Mouse (Mus musculus): ENCODE measurements around the gene D1Ertd622e.

The D1Ertd622e gene

DNA sequence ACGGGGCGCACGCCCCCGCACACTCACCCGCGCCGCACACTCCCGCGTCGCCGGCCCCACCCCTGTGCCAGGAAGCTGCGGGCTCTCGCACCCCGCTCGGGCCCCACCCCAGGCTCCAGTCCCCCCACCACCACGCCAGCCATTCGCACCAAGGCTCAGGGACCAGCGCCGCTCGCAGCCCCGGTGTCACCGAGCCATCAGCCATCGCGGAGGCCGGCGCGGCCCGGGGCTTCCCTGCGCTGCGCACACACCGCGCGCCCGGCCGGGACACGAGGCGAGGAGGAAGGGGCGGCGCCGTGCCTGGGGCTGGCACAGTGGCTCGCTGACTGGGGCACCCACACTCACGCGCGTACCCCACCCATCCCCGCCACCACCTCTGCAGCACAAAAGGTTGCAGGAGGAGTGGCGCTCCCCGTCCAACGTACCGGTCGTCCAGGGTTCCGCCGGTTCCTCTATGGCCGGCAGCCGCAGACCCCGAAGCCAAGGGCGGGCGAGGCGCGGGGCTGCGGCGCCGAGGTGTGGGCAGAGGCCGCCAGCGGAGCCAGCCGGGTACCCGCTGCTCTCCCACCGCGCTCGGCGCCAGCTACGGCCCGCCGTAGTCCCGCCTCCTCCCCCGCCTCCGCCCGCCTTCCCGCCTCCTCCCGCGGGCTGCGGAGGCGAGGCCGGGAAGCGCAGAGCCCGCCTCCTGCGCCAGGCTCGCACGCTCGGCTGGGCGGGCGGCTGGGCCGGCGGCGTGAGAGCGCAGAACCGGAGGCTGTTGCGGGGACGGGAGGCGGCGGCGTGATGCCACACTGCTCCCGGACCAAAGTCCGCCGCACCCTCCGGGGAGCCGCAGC lies at the start of gene D1Ertd622e:
TSS of gene D1Ertd622e (minus strand) at position 669 of the 836 bp plus-strand sequence.
- peak; percentile 80 for DNase-seq

DNA sequence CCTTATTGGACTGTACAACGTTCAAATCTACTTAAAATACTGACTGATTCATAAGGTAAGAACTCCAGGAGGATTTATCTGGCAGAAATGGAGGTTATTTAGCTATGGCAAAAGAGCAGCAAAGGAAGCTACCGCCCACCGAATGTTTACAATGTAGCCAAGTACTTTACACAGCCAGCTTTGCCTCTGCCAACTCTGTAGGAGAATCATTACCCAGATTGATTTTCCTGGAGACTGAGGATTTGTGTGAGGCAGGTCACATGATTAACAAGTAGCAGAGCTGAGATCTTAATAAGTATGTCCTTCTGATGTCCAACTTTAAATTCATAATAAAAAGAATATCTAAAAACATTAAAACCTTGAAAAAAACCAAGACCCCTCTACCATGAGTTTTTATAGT lies 48.6 kb upstream of the D1Ertd622e start:
- DNase-seq: no peak

DNA sequence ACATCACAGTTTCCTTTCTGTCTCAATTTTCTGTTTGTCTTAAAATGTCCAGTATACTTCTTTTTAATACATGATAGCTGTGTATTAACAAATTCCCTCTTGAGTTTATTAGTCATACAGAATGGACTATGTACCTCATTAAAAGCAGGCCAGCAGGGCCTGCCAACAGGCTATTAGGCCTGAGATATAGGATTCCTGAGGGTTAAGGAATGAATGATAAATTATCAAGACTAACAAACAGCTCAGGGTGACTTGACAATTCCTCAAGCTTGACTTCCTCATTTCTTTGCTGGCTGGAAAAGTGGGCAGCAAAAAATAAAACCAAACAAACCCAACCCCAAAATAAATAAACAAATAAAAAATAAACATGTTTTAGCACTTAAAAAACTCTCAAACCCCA lies 43.5 kb upstream of the D1Ertd622e start:
- no peak for DNase-seq

DNA sequence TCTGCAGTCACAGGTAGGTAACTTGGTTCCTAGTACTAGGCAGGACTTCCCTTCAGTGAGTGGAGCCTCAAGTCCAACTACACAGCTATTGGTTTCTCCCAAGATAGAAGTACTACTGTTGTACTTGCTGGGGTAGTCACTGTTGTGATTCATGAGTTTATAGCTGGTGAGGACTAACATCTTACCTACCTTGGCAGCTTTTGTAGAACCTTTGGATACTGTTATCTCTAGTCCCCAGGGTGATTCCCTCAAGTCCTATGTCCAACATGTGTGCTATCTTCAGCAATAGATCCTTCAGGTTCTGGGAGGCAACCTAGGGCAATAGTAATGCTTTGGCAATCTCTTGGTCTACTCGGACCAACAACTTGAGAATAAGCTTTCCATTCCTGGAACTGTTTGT lies 42.8 kb upstream of the D1Ertd622e start:
- no peak for DNase-seq

DNA sequence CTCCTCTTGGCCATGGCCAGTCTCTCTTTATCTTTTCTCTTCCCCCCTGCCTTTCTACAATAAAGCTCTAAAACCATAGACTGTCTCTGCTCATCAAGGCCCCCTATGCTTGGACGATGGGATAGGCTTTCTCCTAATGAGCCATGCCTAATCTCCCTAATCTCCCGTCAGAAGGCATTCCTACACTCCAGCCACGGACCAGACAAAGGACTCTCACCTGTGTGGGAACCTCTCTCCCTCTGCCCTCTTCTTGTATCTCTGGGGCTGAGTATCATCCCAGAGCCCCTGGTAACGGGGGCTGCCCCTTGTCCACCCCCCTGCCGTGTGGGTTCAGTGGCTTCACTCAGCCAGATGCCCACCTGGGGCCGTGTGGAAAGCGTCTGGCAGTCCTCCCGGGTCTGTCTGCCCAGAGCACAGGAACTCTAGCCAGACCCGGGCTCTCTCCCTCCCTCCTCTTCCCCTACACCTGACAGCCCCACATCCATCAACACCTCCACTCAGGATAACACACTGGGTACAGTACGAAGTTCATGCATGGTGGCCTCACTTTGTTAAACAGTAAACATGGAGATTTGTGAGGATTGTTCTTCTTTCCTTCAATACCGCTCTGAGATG lies 37.2 kb upstream of the D1Ertd622e start:
- no peak for DNase-seq

DNA sequence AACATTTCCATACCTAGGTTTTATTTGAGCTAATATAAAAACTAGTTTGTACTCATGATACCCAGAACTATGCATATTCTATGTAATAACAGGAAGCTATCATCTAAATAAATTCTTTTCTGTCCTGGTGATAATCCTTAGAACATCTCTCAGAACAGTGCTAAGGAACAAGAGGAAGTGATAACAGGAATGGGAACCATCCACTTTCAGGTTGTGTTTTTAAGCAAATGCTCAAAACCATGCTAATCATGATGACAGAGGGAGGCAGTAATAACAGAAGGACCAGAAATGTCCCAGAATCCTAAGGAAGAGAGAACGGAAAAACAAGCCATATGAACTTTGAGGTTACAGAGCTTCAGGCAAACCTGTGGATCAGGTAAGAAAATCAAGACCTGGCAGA lies 35.4 kb upstream of the D1Ertd622e start:
- DNase-seq: no peak

DNA sequence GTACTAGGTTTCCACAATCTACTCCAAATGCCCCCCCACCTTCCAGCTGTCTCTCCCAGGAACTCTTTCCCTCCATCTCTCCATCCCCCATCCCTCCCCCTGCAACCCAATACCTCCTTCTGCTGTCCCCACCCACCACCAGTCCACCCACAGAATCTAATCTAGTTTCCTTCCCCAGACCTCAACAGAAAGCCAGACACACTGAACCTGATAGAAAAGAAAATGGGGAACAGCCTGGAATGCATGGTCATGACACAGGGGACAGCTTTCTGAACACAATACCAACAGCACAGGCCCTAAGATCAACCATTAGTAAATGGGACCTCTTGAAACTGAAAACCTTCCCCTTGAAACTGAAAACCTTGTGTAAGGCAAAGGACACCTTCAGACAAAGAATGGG lies 32.0 kb upstream of the D1Ertd622e start:
- DNase-seq: no peak

DNA sequence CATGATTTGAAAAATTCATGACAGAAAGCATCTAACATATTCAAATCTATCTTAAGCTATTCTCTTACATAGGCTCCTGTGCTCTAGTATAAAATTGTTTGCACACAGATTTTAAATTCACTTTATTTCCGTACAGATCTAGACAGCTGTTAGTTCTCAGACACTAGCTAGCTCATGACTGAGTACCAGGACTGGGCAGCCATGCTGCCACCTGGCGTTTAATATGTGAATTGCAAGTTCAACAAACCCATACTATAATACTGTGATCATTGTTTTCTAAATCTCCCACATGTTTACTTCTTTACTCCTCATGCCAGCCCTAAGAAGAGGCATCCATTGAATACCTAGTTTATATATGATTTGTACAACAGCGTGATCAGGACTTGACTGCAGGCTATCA lies 26.9 kb upstream of the D1Ertd622e start:
- DNase-seq: peak; percentile 14

DNA sequence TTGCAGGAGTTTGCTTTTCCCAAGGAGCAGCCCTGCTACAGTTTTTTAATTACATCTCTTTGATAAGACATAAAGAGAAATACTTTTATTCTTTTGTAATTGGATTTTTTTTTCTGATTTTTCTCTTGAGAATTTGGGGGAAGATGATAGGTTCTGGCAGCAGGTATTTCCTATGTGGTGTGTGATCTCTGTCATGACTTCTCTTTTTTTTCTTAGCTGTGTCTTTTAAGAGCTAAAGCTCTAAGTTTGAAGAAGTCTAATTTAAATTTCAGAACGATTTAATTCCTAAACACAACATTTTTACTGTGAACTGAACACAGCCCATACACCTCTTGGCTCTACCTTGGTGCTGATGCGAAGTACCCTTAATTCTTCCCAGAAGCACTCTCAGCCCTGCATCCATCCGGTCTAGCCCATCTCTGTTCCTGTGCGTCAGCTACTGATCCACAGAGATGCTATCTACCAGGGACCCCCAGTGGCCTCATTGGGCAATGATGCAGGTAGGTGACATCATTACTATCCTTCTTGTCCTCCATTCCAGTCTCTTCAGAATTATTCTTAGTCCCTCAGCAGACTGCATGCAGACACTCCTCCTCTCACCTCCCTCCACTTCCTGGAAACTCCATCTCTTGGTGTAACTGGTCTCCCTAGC lies 14.8 kb upstream of the D1Ertd622e start:
- no peak for DNase-seq

DNA sequence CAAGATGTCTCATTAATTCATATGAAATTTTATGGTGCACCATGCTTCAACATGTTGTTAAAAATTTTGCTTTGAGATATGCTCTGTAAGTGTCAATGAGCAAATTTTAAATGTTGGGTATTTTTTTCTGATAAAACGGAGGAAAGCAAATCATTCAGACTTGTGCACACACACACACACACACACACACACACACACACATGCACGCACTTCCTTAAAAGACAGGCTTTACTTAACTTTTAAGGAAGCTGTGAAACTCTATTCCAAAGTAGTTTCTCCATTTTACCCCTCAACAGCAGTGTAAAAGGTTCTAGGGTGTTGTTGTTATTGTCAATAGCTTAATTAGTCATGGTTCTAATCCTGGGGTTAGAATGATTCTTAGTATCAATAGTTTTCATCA lies 14.2 kb upstream of the D1Ertd622e start:
- DNase-seq: no peak

DNA sequence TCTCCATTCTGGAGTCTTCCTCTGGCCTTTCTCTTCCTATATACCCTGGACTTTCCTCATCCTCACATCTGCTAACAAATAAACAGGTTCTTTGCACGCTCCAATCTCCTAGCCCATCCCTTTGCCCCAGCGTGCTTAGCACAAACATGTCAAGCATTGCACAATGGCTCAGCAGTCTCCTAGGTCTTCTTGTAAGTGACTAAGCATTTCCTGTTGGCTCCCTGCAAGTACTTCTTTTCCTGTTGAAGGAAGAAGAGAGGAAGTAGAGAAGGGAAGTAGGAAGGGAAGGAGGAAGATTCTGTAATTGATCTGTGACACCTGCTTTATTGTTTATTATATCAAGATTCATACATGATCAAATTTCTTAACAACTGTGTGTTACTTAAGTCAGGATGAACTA lies 11.0 kb upstream of the D1Ertd622e start:
- no peak for DNase-seq

DNA sequence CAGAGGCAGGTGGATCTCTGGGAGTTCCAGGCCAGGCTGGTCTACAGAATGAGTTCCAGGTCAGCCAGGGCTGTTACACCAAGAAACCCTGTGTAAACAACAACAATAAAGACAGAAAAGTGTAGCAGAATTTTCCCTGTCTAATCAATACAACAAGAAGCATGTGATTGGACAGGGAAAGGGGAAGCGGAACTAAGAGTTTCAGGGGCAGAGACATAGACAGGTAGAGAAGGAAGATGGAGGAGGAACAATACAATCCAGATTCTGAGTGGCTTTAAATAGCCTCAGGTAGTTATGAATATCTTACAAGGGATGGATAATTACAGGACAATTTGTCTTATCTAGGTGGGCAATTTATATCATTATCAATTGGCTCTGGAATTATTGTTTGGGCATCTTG lies 5.4 kb upstream of the D1Ertd622e start:
- DNase-seq: no peak

DNA sequence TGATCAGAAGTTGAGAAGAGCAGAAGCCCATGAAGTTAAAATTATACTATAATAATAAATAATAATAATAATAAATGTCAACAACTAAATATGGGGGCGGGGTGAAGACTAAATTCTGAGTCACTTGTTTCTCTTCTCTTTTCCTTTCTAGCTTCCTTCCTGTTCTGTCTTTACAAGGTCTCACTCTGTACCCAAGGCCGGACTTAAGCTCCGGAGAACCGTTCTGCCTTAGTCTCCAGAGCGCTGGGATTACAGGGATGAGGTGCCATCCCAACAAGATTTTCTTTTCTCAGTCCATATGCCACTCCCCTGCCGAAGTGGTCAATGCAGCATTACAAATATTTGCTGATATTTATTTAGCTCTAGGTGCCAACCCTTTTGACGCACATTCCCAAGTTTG lies 450 bp upstream of the D1Ertd622e start:
- no peak for DNase-seq

DNA sequence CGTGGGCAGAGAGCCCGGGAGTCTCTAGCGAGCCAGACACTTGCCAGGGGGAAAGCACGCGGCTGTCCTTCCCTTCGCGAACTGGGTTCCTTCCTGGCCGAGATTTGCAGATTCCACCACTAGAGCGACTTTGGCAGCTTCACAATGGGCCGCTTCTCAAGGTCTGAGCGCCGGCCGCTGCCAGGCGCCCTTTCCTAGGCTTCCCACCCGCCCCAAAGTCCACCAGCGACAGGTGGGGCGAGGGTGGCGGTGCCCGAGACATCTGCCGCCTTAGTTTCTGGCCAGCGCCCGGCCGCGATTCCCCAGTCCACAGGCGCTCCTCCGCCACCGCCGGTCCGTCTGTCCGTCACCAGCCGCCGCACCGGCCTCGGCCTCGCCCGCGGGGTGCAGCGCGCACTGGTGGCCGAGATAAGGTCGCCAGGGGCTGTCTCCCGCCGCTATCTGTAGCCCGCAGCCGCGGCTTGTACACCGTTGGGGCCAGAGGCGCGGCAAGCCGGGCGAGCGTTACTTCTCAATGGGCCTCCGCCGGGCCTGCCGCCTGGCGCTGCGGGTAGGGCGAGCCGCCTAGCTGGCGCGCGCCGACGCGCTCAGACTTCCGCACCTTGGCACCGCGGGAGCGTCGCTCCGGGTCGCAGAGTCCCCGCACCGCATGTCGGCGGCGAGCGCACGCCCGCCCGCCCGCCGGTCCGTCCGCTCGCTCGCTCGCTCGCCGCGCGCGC lies 1.0 kb downstream of the D1Ertd622e start:
- DNase-seq: peak; percentile 73

DNA sequence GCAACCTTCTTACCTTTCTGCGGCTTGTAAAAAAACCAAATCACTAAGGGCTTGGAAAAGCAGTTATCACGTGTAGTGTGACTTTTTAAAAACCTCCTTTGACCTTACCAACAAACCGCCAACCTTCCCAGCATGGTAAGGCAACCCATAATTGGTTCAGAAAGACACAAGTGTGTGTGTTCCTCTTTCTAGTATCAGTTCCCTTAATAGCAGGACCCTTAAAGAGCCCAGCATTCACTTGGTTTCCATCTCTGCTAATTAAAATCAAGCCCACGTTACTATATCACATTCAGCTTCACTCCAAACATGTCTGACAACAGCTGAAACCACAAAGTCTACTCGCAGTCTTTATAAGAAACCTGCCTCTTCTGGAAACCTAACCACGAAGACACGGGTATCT lies 2.5 kb downstream of the D1Ertd622e start:
- DNase-seq: no peak

DNA sequence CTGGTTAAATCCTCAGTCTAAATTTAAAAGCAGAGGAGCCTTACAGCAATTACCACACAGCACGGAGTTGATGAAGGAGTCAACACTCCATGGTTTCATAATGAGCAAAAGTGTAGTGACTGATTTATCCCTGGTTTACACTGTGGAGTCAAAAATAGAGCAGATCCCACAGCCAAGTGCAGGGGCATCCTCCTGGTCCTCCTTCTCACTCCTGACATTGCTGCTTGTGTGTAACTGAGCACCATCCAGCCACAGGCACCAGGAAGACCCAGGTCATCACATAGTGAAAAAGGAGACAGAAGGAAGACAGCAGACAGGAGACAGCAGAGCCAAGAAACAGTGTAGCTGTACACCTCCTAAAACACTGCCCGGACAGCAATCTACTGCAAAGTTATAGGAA lies 4.1 kb downstream of the D1Ertd622e start:
- DNase-seq: no peak

DNA sequence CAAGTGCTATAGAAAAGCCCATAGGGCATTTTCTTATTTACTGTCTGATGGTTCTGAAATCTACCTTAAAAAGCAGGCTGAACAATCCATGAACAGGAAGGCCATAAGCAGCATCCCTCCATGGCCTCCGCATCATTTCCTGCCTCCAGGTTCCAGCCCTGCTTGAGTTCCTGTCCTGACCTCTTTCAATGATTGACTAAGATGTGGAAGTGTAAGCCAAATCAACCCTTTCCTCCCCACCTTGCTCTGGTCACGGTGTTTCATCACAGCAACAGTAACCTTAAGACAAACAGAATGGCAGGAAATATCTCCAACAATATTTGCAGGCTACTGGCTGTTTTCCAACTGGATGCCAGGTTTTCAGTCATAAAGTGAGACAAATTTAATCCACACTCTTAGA lies 4.7 kb downstream of the D1Ertd622e start:
- no peak for DNase-seq

DNA sequence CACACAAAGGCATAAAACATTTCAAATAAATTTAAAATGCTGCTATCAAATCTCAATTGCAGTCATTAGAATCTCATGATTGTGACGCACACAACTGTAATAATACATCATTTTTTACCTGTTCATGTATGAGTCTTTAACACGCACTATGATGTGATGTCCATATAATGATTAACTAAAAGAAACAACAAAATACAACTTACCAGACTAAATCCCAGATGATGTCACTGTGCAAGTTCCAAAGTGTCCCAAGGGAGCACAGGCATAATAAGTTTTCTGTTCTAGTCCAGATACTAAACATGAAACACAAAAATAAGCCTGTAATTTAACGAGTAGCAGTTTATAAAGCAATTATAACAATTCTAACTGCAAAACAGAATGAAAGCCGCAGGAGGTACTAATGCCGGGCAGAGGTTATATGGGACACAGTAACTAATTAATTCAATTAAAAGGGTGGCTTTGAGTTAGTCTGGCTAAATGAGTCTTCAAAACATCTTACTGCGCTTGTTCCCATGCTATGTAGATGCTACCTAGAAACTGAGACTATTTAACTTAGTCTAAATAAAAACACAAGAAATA lies 7.4 kb downstream of the D1Ertd622e start:
- DNase-seq: no peak

DNA sequence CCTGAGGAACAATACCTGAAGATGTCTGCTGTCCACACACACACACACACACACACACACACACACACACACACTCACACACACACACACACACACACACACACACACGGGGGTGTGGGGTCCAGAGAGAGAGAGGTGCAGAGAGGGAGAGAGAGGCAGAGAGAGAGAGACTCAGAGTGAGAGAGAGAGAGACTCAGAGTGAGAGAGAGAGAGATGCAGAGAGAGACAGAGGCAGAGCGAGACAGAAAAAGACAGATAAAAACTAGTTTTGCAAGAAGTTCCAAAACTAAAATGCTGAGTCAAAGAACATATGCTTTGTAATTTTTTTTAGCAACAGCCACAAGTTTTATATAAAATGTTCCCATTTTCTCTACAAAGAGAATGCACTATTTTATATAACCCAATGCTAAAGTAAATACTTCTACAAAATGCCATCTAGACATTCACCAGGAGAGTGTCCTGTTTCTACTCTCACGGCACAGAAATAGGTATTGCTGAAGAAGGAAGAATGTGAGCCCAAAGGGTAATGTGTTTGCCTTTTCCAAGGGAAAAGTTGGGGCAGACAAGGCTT lies 11.2 kb downstream of the D1Ertd622e start:
- no peak for DNase-seq

DNA sequence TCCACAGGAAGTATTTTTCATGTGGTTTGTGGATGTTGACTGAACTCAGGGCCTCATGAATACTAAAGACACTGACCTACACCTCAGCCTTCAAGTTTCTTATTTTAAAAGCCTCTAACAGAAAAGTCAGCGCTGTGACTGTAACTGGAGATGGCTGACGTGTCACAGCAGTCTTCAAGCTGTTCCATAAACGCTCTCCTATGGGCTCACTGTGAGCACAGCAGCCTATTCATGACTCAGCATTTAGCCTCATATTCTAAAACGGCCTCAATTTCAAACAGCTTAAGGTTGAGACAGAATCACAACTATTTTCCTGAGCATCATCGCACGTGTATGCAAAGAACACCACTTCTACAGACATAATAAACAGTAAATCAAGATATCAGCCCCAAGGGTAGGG lies 11.8 kb downstream of the D1Ertd622e start:
- DNase-seq: no peak

DNA sequence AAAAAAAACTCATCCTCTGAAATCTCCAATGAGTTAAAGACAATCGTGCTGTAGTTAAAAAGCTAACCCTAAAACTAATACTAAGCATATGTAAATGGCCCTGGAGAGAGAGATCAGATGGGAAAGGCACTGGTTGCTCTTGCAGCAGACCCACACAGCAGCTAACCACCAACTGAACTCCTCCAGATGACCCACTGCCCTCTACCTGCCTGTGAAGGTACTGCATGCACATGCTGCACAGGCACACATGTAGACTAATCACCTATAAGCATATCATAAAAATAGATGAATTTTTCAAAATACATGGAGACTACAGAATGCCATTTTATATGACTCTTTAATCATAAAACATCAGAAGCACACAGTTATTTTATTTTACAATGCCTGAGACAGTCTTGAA lies 14.8 kb downstream of the D1Ertd622e start:
- peak; percentile 29 for DNase-seq

DNA sequence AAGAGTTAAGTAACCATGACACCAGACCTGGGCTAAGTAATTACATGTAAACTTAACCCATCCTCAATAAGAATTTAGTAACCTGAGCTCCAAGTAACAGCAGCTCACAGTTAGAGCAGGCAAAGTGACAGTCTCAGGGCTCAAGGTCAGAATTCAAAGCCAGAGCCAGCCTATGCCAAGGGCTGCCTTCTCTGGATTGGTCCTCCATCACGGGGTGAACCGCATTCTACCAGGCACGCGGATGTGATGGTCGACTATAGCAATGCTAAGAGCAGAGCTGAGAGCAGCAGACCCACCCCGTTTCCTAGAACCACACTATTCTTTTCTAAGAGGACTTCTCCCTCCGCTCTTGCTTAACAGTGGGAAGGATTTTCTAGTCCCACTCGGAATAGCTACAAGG lies 27.8 kb downstream of the D1Ertd622e start:
- DNase-seq: no peak

Measured in right cerebral cortex, postnatal 14 days (tissue).